Mouse (Mus musculus): ENCODE results near the gene Tha1. TPM values are rescaled to one million over a fixed set of nuclear protein-coding genes. Genes with fewer than 3 reads are reported as not detected.

Gene Tha1
- polyA plus RNA-seq (2017; shearing (Covaris generic)) = 10 to 100 TPM; 19.9 to 20.7 TPM

DNA sequence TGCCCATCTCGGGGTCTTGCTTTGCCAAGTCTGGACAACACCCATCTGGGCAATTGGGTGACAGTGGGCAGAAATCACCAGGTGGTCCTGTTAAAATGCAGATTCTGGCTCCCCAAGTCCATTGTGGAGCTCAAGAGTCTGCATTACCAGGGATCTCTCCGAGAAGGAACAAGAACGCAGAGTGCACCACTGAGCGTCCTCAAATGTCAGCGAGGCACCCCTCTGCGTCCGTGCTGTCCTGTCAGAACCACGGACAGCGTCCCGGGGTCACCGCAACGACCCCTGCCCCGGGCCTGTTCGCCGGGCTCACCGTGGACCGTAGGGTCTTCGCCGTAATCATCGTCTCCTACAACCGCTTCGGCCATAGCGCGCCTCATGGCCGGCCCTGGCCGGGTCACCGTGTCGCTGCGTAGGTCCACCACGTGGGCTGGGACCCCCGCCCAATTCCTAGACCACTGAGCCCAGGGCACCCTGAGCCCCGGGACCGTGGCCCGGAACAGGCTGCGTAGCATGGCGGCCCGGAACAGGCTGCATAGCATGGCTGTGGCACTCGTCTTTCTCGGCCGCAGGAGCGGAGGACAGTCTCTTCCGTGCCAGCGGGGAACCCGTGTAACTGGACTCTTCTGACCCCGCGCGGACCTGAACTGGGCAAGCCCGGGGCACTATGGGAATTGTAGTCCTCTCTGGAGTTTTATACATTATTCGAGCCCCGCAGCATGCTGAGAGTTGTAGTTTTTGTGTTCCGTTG, at the start of gene Tha1:
Gene Tha1, minus strand, starts transcription at position 621 of the 748 bp plus-strand sequence.

DNA sequence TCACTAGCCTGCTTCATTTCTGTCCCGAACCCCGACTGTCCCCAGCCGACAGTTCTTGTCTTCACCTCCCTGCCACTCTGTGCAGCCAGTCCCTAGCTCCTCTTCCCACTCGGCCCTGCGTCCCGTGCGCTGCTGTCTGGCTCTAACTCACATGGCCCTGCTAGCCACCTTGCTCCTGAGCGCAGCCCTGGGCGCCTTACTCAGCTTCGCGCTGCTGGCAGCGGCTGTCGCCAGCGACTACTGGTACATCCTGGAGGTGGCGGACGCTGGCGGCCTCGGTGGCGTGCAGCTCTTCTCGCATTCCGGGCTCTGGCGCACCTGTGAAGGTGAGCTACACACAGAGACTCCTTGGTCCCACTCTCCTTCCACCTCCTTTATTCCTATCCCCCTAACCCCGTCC, 12.7 kb downstream of the Tha1 start, which contains the start of gene Tmem235:
Gene Tmem235, plus strand, starts transcription at position 152 of the 400 bp plus-strand sequence.

DNA sequence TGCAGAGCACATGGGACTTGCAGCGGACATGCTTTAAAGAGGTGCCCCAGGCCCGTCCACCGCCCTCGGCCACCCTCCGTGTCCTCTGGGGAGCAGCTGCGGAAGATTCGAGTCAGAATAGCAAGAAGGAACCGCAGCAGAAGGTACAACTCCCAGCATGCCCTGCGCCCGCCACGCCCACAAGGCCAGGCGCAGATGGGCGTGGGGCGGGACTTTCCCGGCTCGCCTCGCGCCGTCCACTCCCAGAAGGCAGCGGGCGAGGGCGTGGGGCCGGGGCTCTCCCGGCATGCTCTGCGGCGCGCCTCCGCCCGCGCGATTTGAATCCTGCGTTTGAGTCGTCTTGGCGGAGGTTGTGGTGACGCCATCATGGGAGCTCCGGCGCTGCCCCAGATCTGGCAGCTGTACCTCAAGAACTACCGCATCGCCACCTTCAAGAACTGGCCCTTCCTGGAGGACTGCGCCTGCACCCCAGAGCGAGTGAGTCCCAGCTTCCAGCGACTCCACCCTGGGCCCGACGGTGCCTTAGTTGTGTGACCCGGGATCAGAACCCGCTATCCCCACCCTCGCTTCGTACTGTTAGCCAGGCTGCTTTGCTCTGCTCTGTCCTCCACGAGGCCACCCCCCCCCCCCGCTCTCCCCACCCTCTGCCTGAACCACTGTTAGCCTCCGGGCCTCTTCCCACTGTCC, 24.2 kb downstream of the Tha1 start, which contains the start of gene Birc5:
Gene Birc5, plus strand, starts transcription at position 267 of the 687 bp plus-strand sequence.

DNA sequence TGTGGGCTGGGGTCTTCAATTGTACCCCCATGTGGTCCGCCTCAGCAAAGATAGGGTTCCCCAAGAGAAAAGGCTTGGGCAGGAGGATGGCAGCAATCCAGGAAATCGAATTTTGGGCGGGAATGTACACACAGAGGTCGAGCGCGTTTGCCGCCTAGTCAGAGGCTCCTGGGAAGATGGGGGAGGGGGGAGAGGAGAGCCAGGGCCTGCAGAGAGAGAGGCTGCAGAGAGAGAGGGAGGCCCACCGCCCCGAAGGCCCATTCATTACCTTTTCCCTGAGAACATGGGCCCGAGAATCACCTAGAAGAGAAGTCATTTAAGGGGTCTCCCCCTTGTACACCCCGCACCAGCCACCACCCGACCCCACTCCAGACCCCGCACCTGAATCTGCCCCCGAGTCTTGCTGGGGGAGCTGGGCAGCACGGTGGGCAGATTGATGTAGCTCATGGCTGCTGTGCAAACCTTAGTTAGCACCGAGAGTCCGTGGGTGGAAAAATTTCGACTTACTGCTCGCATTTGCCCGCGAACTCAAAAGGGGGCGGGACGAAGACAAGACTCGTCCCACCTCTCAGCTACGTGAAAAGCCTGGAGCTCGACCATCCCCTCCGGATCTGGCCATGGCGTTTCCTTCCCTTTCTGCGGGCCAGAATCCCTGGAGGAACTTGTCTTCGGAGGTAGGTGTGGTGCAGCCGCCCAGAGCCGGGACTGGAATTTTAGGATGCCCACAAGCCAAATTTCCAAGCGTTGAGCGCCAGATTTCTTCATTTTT, 47.8 kb downstream of the Tha1 start, which contains the start of the genes Afmid and Tk1:
Gene Afmid, plus strand, starts transcription at position 592 of the 769 bp plus-strand sequence.
Gene Tk1, minus strand, starts transcription at position 760 of the 769 bp plus-strand sequence.

Other genes starting within 250 kb of the Tha1 start
- gene Tnrc6c, start 219.2 kb downstream of the Tha1 start, polyA plus RNA-seq (2017; shearing (Covaris generic)) = 10 to 100 TPM; 16.1 to 17.2 TPM
- gene Tmc8, start 91.4 kb downstream of the Tha1 start, polyA plus RNA-seq (2017; shearing (Covaris generic)) = 100 to 1,000 TPM in 1 of 2 experiments, 10 to 100 TPM in 1; 97.1 to 135 TPM
- gene Tmc6, start 91.3 kb downstream of the Tha1 start, polyA plus RNA-seq (2017; shearing (Covaris generic)) = 100 to 1,000 TPM; 128 to 131 TPM
- gene 6030468B19Rik, start 75.8 kb downstream of the Tha1 start, polyA plus RNA-seq (2017; shearing (Covaris generic)) = under 1 TPM in 1 of 2 experiments, not detected in 1; 0.95 TPM
- 1 to 10 TPM; 3.5 to 5.7 TPM for gene Gm20708, start 63.8 kb downstream of the Tha1 start, polyA plus RNA-seq (2017; shearing (Covaris generic))
- gene Syngr2, start 63.8 kb downstream of the Tha1 start, polyA plus RNA-seq (2017; shearing (Covaris generic)) = 100 to 1,000 TPM; 131 to 228 TPM
- 10 to 100 TPM; 23.0 to 29.6 TPM for gene Afmid, start 47.6 kb downstream of the Tha1 start, polyA plus RNA-seq (2017; shearing (Covaris generic))
- gene Tk1, start 47.4 kb downstream of the Tha1 start, polyA plus RNA-seq (2017; shearing (Covaris generic)) = 10 to 100 TPM; 38.0 to 54.6 TPM
- 10 to 100 TPM; 53.7 to 55.0 TPM for gene Birc5, start 24.2 kb downstream of the Tha1 start, polyA plus RNA-seq (2017; shearing (Covaris generic))
- not detected for gene Tmem235, start 12.7 kb downstream of the Tha1 start, polyA plus RNA-seq (2017; shearing (Covaris generic))
- gene Socs3, start 96.6 kb upstream of the Tha1 start, polyA plus RNA-seq (2017; shearing (Covaris generic)) = 100 to 1,000 TPM; 141 to 210 TPM
- gene Pgs1, start 112.8 kb upstream of the Tha1 start, polyA plus RNA-seq (2017; shearing (Covaris generic)) = 10 to 100 TPM; 53.7 to 54.0 TPM